Mouse (Mus musculus): ENCODE results near the gene Nova2.

Gene Nova2

GRCm38 (mm10) chr7:18986503-18986902 lies 60.8 kb downstream of the Nova2 start:
- DNase-seq (ENCODE audit: low read depth, low spot score), result no peak

GRCm38 (mm10) chr7:18987100-18987499 lies 61.4 kb downstream of the Nova2 start, which contains the start of gene Nanos2:
TSS of gene Nanos2 (plus strand) at chr7:18987400.
- no peak for DNase-seq (ENCODE audit: low read depth, low spot score)

GRCm38 (mm10) chr7:18987747-18988146 lies 62.1 kb downstream of the Nova2 start:
- DNase-seq (ENCODE audit: low read depth, low spot score), result no peak

- no peak for DNase-seq (ENCODE audit: low read depth, low spot score)
Measured at GRCm38 (mm10) chr7:18988780-18989179, 63.1 kb downstream of the Nova2 start.

GRCm38 (mm10) chr7:18989995-18990394 lies 64.3 kb downstream of the Nova2 start:
- peak; percentile 83 for DNase-seq (ENCODE audit: low read depth, low spot score)

- peak; percentile 100 for DNase-seq (ENCODE audit: low read depth, low spot score)
Measured at GRCm38 (mm10) chr7:18990601-18991295, 65.1 kb downstream of the Nova2 start, which contains the start of gene Mypop. TSS of gene Mypop (plus strand) at chr7:18991245.

GRCm38 (mm10) chr7:18991660-18992293 lies 66.1 kb downstream of the Nova2 start:
- DNase-seq (ENCODE audit: low read depth, low spot score), result peak; percentile 52

GRCm38 (mm10) chr7:18992294-18992675 lies 66.6 kb downstream of the Nova2 start:
- peak; percentile 64 for DNase-seq (ENCODE audit: low read depth, low spot score)

GRCm38 (mm10) chr7:18993036-18993435 lies 67.3 kb downstream of the Nova2 start:
- DNase-seq (ENCODE audit: low read depth, low spot score), result no peak

- peak; percentile 69 for DNase-seq (ENCODE audit: low read depth, low spot score)
Measured at GRCm38 (mm10) chr7:18998835-18999234, 73.1 kb downstream of the Nova2 start.

- no peak for DNase-seq (ENCODE audit: low read depth, low spot score)
Measured at GRCm38 (mm10) chr7:19000421-19000820, 74.7 kb downstream of the Nova2 start.

GRCm38 (mm10) chr7:19001066-19001806 lies 75.5 kb downstream of the Nova2 start:
- no peak for DNase-seq (ENCODE audit: low read depth, low spot score)

GRCm38 (mm10) chr7:19001807-19002085 lies 76.1 kb downstream of the Nova2 start:
- no peak for DNase-seq (ENCODE audit: low read depth, low spot score)

GRCm38 (mm10) chr7:19002115-19002514 lies 76.4 kb downstream of the Nova2 start:
- DNase-seq (ENCODE audit: low read depth, low spot score), result peak; percentile 32

GRCm38 (mm10) chr7:19002848-19003498 lies 77.3 kb downstream of the Nova2 start:
- peak; percentile 98 for DNase-seq (ENCODE audit: low read depth, low spot score)

- peak; percentile 98 for DNase-seq (ENCODE audit: low read depth, low spot score)
Measured at GRCm38 (mm10) chr7:19003902-19004630, 78.4 kb downstream of the Nova2 start, which contains the start of gene Irf2bp1. TSS of gene Irf2bp1 (plus strand) at chr7:19004044.

GRCm38 (mm10) chr7:19004631-19005079 lies 79.0 kb downstream of the Nova2 start:
- DNase-seq (ENCODE audit: low read depth, low spot score), result no peak

GRCm38 (mm10) chr7:19005417-19006121 lies 79.9 kb downstream of the Nova2 start:
- DNase-seq (ENCODE audit: low read depth, low spot score), result no peak

- peak; percentile 95 for DNase-seq (ENCODE audit: low read depth, low spot score)
Measured at GRCm38 (mm10) chr7:19006476-19006875, 80.8 kb downstream of the Nova2 start.
